Mouse (Mus musculus) neural tube, embryonic 12.5 days (tissue): ENCODE measurements around the gene Slc31a1. TPM values are rescaled to one million over a fixed set of nuclear protein-coding genes. Genes with fewer than 3 reads are reported as not detected.

ENCODE experiments used
- ATAC-seq: fragments of 200-750 bp; cut with Nextera tagmentation; 2 replicates; pipeline ENCODE4 v1.8.0; 2017; ENCODE audit warnings: low read depth, mild to moderate bottlenecking, moderate TSS enrichment, moderate library complexity; ENCODE audit not compliant: low FRiP score
- H3K27ac ChIP-seq: fragments of 300-500 bp; sonication (generic); 2 replicates; pipeline ENCODE4 v1.5.1; 2016
- H3K27me3 ChIP-seq: fragments of 300-500 bp; sonication (generic); replicated peaks from 2 replicates; pipeline ENCODE4 v1.6.1; 2016; ENCODE audit warnings: mild to moderate bottlenecking
- H3K36me3 ChIP-seq: fragments of 300-500 bp; sonication (generic); 2 replicates; pipeline ENCODE4 v1.6.1; 2016; ENCODE audit warnings: mild to moderate bottlenecking
- H3K4me1 ChIP-seq: fragments of 300-500 bp; sonication (generic); 2 replicates; pipeline ENCODE4 v1.6.1; 2016
- H3K4me2 ChIP-seq: fragments of 300-500 bp; sonication (generic); replicated peaks from 2 replicates; pipeline ENCODE4 v1.6.1; 2016; ENCODE audit warnings: mild to moderate bottlenecking
- H3K4me3 ChIP-seq: fragments of 300-500 bp; sonication (generic); 2 replicates; pipeline ENCODE4 v1.5.1; 2016
- H3K9ac ChIP-seq: fragments of 300-500 bp; sonication (generic); 2 replicates; pipeline ENCODE4 v1.6.1; 2016; ENCODE audit warnings: mild to moderate bottlenecking
- H3K9me3 ChIP-seq: fragments of 300-500 bp; sonication (generic); 2 replicates; pipeline ENCODE4 v1.6.1; 2016; ENCODE audit warnings: mild to moderate bottlenecking
- WGBS: fragments of 180-500 bp; shearing (Covaris S2); methylation state at CpG from one replicate; pipeline ENCODE4 v1.1.7; 2016; 5-methylcytosine and 5-hydroxymethylcytosine counted together
- polyA plus RNA-seq: library from polyadenylated mRNA; unstranded; fragments of >200 nt; fragmentation: Nextera tagmentation; extraction: Ambion mirVana; gene quantifications from 2 replicates; pipeline ENCODE4 v1.2.1, GENCODE M21; 2016

The Slc31a1 gene
- polyA plus RNA-seq, 1 experiment from 2014 or later = 40.7 TPM

DNA sequence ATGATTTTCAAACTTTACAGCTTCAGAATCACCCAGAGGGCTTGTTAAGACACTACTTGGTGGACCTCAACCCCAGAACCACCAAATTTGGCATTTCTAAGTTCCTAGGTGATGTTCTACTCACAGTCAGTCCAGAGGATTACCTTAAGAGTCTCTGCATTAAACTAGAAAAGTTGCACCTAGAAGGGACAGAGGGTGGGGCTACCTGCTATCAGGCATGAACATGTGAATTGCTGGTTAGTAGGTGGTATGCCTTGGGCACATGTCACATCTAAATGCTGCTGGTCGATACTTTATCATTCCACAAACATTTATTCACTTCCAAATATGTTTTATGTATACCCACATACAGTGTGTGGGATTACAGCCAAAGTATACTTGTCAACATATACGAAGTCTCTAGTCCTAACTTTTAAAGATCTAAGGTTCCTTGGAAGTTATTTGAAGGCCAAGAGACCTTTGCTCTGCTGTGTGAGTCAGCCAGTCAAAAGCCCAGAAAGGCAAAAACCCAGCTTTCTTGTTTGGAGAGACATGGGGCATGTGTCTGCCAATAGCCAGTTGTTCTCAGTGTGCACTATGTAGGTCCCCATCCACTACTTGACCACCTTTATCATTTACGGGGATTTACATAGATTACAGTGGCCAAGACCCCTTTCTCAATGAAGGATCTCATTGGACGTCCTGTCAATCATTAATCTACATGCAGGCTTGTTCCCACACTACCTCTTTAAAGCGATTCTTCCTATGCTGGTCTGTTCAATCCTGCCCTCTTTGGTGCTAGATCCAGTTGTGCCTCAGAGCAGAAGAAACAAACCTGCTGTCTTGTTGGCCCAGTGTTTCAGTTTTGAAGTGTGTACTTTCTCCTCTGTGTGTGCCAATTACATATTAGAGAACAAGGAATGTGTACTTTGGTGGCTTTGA, 29.3 kb downstream of the Slc31a1 start:
- no peak for ATAC-seq
- Histone ChIP-seq H3K4me3 (no peak overlapping the region), H3K4me2 (no peak overlapping the region), H3K9me3 (no peaks in the 10 kb centered on the region), H3K27me3 (no peaks in the 10 kb centered on the region), H3K36me3 (peaks cover 50% of the 10 kb centered on the region), H3K27ac (no peak overlapping the region), H3K9ac (no peak overlapping the region), H3K4me1 (no peaks in the 10 kb centered on the region)
- 89% methylated on average over 5 of the region's 5 CpGs for WGBS

DNA sequence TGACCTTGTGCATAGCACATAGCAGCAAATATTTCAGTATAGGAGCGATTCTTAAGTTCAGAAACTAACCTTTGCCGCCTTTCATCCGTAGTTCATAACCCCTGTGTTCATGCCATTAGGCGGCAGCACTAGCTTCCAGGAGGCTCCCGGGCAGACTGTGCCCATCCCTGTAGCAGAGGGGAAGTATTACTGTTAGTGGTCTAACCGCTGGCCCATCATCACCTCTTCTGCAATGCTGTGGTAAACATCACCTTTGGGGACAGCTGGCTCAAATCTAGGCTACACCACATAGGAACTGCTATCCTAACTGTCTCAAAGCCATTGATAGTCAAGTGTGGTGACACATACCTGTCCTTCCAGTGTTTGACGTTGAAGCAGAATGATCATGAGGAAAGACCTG, 31.4 kb downstream of the Slc31a1 start:
- no peak overlapping the region for H3K4me2 ChIP-seq
- ATAC-seq = no peak
- no peaks in the 10 kb centered on the region for H3K4me1 ChIP-seq
- no peaks in the 10 kb centered on the region for H3K9me3 ChIP-seq
- peaks cover 59% of the 10 kb centered on the region for H3K36me3 ChIP-seq
- H3K27me3 ChIP-seq = no peaks in the 10 kb centered on the region
- H3K27ac ChIP-seq = no peak overlapping the region
- H3K4me3 ChIP-seq = no peak overlapping the region
- 89% methylated on average over 7 of the region's 7 CpGs for WGBS
- no peak overlapping the region for H3K9ac ChIP-seq

DNA sequence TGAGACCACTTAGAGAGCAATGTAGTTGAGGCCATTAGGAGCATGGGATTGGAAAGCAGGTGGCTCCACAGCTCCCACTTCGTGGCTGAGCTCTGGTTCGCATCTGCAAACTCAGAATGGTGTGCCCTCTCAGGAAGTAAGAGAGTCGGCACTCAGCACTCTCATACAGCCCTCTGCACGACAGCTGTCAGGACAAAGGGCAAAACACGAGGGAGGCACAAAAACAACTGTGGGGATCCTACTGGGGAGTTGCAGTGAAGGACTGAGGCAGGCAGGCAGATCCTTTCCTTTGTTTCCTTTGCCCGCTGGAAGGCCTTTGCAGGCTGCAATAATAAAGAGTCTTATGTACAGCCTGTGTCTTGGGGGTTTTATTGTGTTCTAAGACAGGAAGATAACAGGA, 32.9 kb downstream of the Slc31a1 start:
- no peak for ATAC-seq
- no peaks in the 10 kb centered on the region for H3K9me3 ChIP-seq
- H3K4me2 ChIP-seq = no peak overlapping the region
- H3K27me3 ChIP-seq = no peaks in the 10 kb centered on the region
- no peaks in the 10 kb centered on the region for H3K4me1 ChIP-seq
- 23% methylated on average over 6 of the region's 6 CpGs for WGBS
- no peak overlapping the region for H3K27ac ChIP-seq
- peaks cover 66% of the 10 kb centered on the region for H3K36me3 ChIP-seq
- no peak overlapping the region for H3K4me3 ChIP-seq
- H3K9ac ChIP-seq = no peak overlapping the region

DNA sequence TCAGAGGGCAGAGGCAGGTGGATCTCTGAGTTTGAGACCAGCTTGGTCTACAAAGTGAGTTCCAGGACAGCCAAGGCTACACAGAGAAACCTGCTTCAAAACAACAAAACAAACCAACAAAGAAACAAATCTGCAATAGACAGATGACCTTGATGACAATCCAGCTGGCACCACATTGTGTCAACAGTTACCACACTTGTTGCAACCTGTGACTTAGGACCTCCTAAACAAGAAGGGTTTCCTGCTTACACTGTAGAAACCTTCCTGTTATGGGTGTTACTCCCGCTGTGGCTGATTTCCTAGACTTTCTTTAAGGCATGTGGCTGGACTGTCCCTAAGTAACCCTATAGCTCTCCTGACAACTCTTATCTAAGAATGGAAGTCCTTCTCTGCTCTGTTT, 35.3 kb downstream of the Slc31a1 start:
- H3K4me2 ChIP-seq = no peak overlapping the region
- H3K9ac ChIP-seq = no peak overlapping the region
- no peak overlapping the region for H3K4me3 ChIP-seq
- H3K36me3 ChIP-seq = peaks cover 79% of the 10 kb centered on the region
- H3K27me3 ChIP-seq = no peaks in the 10 kb centered on the region
- no peaks in the 10 kb centered on the region for H3K4me1 ChIP-seq
- no peak overlapping the region for H3K27ac ChIP-seq
- no peaks in the 10 kb centered on the region for H3K9me3 ChIP-seq
- no peak for ATAC-seq
- WGBS = 97% methylated on average over 1 of the region's 1 CpGs

DNA sequence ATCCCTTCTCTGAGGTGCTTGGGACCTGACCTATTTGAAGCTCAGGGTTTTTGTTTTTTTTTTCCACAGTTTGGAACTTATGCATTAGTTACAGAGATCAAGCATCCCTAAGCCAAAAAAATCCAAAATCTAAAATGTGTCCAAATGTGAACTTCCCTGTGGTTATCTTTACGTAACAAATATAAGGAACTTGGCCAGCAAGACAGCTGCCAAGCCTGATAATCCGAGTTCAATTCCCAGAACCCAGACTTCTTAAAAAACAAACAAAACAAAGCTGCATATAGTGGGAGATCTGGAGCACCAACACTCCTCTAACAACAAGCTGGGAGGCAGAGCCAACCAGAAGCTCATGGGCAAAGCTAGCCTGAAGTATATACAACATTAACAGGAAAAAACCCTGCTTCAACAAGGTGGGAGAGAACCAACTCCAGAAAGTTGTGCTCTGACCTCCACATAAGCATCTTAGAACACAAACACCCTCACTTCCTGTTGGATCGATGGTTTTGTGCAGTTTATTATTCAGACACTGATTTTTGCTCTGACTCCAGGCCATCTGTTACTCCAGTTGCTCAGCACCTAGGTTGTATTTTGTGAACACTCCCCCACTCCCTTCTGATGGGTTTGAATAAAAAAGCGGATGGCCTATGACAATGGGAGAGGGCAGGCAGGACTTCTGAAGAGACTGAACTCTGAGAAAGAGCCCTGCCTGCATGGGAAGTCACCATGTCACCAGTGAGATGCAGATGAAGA, 37.3 kb downstream of the Slc31a1 start:
- Histone ChIP-seq H3K27ac (no peak overlapping the region), H3K9ac (no peak overlapping the region), H3K4me1 (no peaks in the 10 kb centered on the region), H3K27me3 (no peaks in the 10 kb centered on the region), H3K4me2 (no peak overlapping the region), H3K36me3 (peaks cover 79% of the 10 kb centered on the region), H3K9me3 (no peaks in the 10 kb centered on the region), H3K4me3 (no peak overlapping the region)
- 88% methylated on average over 4 of the region's 4 CpGs for WGBS
- ATAC-seq = no peak

DNA sequence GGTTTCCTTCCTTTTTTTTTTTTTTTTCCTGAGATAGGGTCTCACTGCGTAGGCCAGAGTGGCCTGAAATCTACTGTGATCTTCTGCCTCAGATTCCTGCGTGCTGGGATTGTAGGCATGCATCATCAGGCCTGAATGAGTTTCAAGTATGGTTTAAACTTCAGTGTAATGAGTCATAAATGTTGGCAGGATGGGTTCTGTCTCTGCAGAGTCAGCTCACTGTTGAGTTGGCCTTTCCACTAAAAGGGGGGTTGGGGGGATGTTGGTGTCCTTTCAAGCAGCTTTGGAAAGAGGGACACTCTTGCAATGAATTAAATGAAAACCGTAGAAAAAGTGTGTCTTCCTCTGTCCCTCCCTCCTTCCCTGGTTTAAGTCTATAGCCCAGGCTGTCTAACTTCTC, 38.4 kb downstream of the Slc31a1 start:
- no peak overlapping the region for H3K27ac ChIP-seq
- H3K36me3 ChIP-seq = peaks cover 73% of the 10 kb centered on the region
- 97% methylated on average over 3 of the region's 3 CpGs for WGBS
- H3K9me3 ChIP-seq = no peaks in the 10 kb centered on the region
- no peak for ATAC-seq
- no peaks in the 10 kb centered on the region for H3K27me3 ChIP-seq
- no peaks in the 10 kb centered on the region for H3K4me1 ChIP-seq
- no peak overlapping the region for H3K4me3 ChIP-seq
- H3K4me2 ChIP-seq = no peak overlapping the region
- no peak overlapping the region for H3K9ac ChIP-seq

DNA sequence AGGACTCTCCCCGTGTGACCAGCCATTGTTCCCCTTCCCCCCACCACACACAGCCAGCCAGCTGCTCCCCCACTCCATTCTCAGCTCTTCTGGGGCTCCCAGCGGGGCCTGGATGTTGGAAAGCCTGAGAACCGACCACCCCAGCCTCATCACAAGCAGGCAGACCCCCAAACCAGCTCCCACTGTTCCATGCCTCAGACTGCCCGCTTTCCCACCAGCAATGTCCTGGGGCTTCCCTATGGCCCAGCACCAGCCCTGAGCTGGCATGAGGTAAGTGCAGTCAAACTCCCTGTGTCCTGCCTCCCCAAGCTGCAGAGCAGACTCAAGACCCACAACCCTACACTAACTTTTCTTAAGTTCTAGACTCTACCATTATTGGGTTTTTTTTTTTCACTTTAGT, 45.6 kb downstream of the Slc31a1 start:
- no peak overlapping the region for H3K9ac ChIP-seq
- H3K4me1 ChIP-seq = peaks cover 19% of the 10 kb centered on the region
- no peak overlapping the region for H3K27ac ChIP-seq
- peaks cover 15% of the 10 kb centered on the region for H3K36me3 ChIP-seq
- no peaks in the 10 kb centered on the region for H3K27me3 ChIP-seq
- no peak overlapping the region for H3K4me3 ChIP-seq
- peak overlapping the region; percentile 20 for H3K4me2 ChIP-seq
- 80% methylated on average over 4 of the region's 4 CpGs for WGBS
- ATAC-seq = no peak
- no peaks in the 10 kb centered on the region for H3K9me3 ChIP-seq

DNA sequence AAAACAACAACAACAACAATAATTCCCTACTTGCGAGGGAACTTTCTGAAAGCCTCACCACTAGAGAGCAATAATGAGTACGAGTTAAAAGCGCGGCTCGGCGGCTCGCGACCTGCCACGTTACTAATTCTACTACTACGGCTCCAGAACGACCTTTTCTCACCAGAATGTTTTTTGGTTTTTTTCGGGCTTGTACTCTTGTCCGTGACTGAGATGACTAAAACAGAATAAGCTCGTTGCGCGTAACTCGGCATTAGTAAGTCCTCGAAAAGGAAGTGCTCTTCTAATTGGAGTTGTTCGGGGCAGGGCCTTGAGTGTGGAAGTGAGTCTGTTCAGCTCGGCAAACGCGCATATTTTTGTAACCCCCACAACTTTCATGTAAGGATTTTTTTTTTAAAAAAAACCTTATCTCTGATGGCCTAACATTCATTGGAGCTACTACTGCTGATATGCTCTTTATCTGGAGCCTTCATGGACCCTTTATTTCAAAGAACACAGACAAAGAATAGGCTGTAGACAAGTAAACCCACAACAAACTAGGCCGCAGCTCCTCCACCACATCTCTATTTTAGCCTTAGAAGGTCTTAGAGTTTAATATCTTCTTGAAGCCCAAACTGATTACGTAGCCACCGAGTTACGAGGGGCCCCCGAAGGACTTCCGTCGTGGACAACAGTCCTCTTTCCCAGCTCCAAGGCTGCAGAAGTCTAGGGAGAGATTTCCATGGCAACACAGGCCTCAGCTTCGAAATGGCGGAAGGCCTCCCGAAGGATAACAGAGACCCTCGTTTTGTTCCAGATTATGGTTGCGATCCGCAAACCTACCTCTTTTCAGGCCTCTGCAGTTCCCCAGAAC, 47.4 kb downstream of the Slc31a1 start:
- peaks cover 19% of the 10 kb centered on the region for H3K4me1 ChIP-seq

DNA sequence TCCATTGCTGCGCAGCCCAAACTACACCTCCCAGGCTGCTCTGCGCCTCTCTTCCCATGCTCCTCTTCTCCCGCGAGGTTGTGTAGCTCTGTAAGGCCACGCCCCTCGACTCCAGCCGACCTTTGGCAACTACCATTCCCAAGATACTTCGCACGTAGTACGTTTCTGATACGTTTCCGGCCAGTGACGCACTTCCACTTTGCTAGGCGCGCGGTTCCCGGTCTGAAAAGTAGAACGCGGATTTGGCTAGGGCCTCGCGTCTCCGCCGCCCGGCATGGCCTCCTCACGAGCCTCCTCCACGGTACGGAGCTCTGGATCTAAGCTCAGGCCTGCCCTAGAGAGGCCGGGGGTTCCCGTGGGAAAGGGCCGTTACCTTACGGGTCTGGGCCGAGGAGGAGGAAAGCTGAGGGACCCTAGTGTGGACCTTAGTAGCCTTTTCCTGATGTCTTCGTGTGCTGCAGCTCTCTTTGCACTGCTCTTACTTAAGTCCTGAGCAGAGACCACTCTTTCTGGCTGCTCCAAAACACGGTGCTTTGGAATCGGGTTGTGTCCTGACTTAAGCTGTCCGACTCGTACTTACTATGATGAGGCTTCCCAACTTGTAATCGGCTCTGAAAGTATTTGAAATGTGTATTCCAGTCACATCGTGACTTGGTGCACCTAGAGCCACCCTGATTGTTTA, 48.2 kb downstream of the Slc31a1 start, which contains the start of the genes Cdc26 and Prpf4:
Gene Cdc26, minus strand, starts transcription at position 42 of the 682 bp plus-strand sequence.
Gene Prpf4, plus strand, starts transcription at position 197 of the 682 bp plus-strand sequence.
- Histone ChIP-seq H3K4me2 (peak within 1 kb of the TSS; percentile 68), H3K9ac (peak within 1 kb of the TSS; percentile 71), H3K4me1 (peaks cover 19% of the 10 kb centered on the region), H3K9me3 (no peaks in the 10 kb centered on the region), H3K4me3 (peak within 1 kb of the TSS; percentile 68), H3K36me3 (peaks cover 19% of the 10 kb centered on the region), H3K27me3 (no peaks in the 10 kb centered on the region), H3K27ac (peak within 1 kb of the TSS; percentile 51; the same call in 1 of the 2 replicates)
- peak; percentile 99 for ATAC-seq
- whole genome bisulfite sequencing = under 1% methylated on average over 39 of the region's 39 CpGs

More for the DNA sequence above, 47.4 kb downstream of the Slc31a1 start:
- Histone ChIP-seq H3K36me3 (peaks cover 17% of the 10 kb centered on the region), H3K27ac (0 out of 2 replicates have a peak overlapping the region, but pooled peaks have one; percentile 38), H3K4me3 (peak overlapping the region; percentile 68), H3K4me2 (peak overlapping the region; percentile 68), H3K27me3 (no peaks in the 10 kb centered on the region), H3K9ac (peak overlapping the region; percentile 71), H3K9me3 (no peaks in the 10 kb centered on the region)
- ATAC-seq = peak; percentile 70
- WGBS = under 1% methylated on average over 35 of the region's 35 CpGs

DNA sequence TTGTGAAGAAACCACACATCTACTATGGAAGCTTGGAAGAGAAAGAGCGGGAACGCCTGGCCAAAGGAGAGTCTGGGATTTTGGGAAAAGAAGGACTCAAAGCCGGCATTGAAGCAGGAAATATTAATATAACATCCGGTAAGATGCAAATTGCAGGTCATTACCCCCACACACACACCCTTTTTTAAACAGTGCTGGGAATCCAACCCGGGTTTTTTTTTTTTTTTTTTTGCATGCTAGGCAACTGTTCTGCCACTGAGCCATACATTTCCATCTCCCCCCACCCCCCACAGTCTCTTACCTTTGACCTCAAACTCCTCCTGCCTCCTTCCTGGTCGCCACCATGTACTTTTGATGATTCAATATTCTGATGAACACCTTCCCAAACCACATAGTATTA, 49.1 kb downstream of the Slc31a1 start:
- Histone ChIP-seq H3K4me2 (peak overlapping the region; percentile 68), H3K4me1 (peaks cover 19% of the 10 kb centered on the region), H3K9me3 (no peaks in the 10 kb centered on the region), H3K36me3 (peaks cover 28% of the 10 kb centered on the region), H3K4me3 (peak overlapping the region; percentile 68), H3K27me3 (no peaks in the 10 kb centered on the region), H3K9ac (peak overlapping the region; percentile 71), H3K27ac (no peak overlapping the region)
- ATAC-seq = no peak
- WGBS = 46% methylated on average over 6 of the region's 6 CpGs

DNA sequence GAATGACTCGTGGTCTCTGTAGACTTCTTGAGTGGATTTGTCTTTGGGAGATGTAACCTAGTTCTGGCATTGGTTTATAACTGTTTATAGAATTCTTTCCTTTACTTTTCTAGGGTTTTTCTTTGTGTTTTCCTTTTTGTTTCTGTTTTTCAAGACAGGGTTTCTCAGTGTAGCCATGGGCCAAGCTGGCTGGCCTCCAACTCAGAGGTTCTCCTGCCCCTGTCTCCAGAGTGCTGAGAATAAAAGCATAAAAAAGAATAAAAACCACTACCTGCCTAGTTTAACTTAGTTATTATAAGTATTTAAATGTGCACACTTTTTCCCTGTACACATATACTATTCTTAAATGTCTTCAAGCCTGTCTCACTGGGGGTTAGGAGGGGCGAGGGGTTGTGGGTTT, 49.8 kb downstream of the Slc31a1 start:
- H3K9ac ChIP-seq = no peak overlapping the region; the same call in 1 of the 2 replicates
- H3K9me3 ChIP-seq = no peaks in the 10 kb centered on the region
- 88% methylated on average over 2 of the region's 2 CpGs for WGBS
- H3K27ac ChIP-seq = no peak overlapping the region
- peaks cover 35% of the 10 kb centered on the region for H3K36me3 ChIP-seq
- H3K27me3 ChIP-seq = no peaks in the 10 kb centered on the region
- H3K4me1 ChIP-seq = peaks cover 19% of the 10 kb centered on the region
- peak overlapping the region; percentile 68 for H3K4me2 ChIP-seq
- no peak overlapping the region for H3K4me3 ChIP-seq
- no peak for ATAC-seq
